Mouse (Mus musculus) ES-E14 (cell line): ENCODE measurements around the gene Fbxo7.

ENCODE experiments used
- CHD2 ChIP-seq: IDR thresholded peaks from 2 replicates; pipeline ENCODE4 v1.6.1; 2014; ENCODE audit warnings: mild to moderate bottlenecking, low read depth, low read length, inconsistent platforms
- MAFK ChIP-seq: IDR thresholded peaks from 2 replicates; pipeline ENCODE4 v1.6.1; 2014; ENCODE audit warnings: mild to moderate bottlenecking, low read depth, low read length, inconsistent platforms; ENCODE audit not compliant: insufficient read depth
- ZC3H11A ChIP-seq: IDR thresholded peaks from 2 replicates; pipeline ENCODE4 v1.6.1; 2012; ENCODE audit warnings: low read depth, mild to moderate bottlenecking, inconsistent platforms, low read length, borderline replicate concordance
- ZNF384 ChIP-seq: IDR thresholded peaks from 2 replicates; pipeline ENCODE4 v1.6.1; 2012; ENCODE audit warnings: low read depth, low read length, inconsistent platforms

DNA sequence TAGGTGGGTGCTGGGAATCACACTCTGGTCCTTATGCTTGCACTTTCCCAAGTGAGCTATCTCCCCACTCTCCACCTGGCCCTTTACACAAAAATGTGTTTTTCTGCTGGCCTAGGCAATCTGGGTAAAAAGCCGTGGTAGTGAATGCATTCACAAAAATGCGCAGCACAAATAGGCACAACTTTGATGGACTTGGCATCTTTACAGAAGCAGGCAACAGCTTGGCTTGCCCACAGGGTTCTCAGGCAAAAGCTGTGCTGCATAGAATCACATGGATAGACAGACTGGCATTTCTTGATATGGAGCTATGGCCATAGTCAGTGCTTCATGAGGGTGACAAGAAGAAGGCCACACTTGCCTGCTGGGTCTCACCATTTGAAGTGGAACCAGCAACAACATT is 57.0 kb downstream of the Fbxo7 start:
- TF ChIP-seq MAFK, result no peak
- TF ChIP-seq ZC3H11A, result no peak
- TF ChIP-seq CHD2, result no peak
- no peak for TF ChIP-seq ZNF384
